Mouse (Mus musculus): ENCODE data around the gene Setd5. TPM values are rescaled to one million over a fixed set of nuclear protein-coding genes. Genes with fewer than 3 reads are reported as not detected.

Setd5 gene
- polyA plus RNA-seq, 1 experiment from 2014 or later: 58.7 TPM

DNA sequence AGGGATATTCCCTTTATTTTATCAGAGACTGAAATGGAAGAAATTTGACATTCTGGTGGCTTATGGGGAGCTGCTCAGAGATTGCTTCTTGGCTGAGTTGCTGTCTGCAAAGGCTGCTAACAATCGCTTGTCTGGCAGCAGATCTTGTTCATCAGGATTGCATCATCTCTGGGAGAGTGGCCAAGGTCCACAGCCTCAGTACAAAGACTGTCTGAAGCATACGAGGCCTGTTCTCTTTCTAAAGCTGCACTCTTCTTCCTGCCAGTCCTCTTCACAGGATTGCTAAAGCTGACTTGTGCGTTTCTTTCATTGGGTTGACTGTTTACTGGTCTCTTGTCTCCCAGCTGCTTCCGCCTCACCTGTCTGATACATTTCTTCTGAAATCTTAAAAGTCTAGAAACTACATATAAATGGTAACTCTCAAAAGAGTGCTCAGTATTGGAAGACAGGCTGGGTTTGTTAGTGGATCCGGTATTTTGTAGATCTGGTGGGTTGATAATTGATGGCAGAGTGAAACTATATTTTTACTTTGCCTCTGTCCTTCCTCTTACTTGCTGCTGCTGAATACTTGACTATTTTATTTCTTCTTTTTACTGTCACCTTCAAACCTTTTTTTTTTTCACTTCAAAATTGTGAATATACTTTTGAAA, 22.6 kb downstream of the Setd5 start:
- no peaks in the 10 kb centered on the region for H3K9me3 ChIP-seq (ENCODE audit: control insufficient read depth, low read length)
- H3K4me3 ChIP-seq (replicated peaks; ENCODE audit: low read length): no peak overlapping the region
- peaks cover 9% of the 10 kb centered on the region; the same call in 1 of the 2 replicates for H3K4me1 ChIP-seq (replicated peaks; ENCODE audit: control insufficient read depth, insufficient read depth, low read length)
- H3K27me3 ChIP-seq (ENCODE audit: control insufficient read depth, insufficient read depth, low read length): no peaks in the 10 kb centered on the region
- H3K4me2 ChIP-seq (replicated peaks): peak overlapping the region; percentile 17; the same call in 1 of the 2 replicates
- ATAC-seq (ENCODE audit: low FRiP score) (peak; percentile 82; the same call in 1 of the 2 replicates), DNase-seq (ENCODE audit: low spot score) (peak; percentile 77)
- H3K9ac ChIP-seq: peak overlapping the region; percentile 35; the same call in 1 of the 2 replicates
- H3K36me3 ChIP-seq (replicated peaks; ENCODE audit: control insufficient read depth, insufficient read depth): no peaks in the 10 kb centered on the region
- WGBS: 37% methylated on average over 5 of the region's 5 CpGs
- peak overlapping the region; percentile 82 for H3K27ac ChIP-seq

DNA sequence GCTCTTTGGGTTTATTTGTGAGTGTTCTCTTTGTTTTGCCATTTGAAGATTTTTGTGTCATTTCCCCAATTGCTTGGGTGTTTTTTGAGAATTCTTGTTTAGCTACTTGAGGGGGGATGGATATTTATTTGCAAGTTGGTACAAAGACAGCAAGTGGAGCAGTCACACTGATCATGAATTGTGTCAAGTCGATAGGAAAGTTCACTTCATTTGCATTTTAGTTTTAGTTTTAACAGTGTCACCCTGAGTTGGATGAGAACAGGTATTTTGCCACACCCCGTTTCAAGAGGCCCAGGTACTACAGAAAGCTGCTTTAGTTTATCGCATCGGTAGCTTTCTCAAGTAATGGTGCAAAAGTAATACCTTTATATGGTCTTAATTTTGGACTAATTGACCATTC, 25.4 kb downstream of the Setd5 start:
- Histone ChIP-seq H3K36me3 (replicated peaks; ENCODE audit: control insufficient read depth, insufficient read depth) (peaks cover 9% of the 10 kb centered on the region; the same call in 1 of the 2 replicates), H3K4me3 (replicated peaks; ENCODE audit: low read length) (no peak overlapping the region), H3K9me3 (ENCODE audit: control insufficient read depth, low read length) (no peaks in the 10 kb centered on the region), H3K4me1 (replicated peaks; ENCODE audit: control insufficient read depth, insufficient read depth, low read length) (peaks cover 9% of the 10 kb centered on the region; the same call in 1 of the 2 replicates), H3K4me2 (replicated peaks) (no peak overlapping the region), H3K9ac (no peak overlapping the region), H3K27me3 (ENCODE audit: control insufficient read depth, insufficient read depth, low read length) (no peaks in the 10 kb centered on the region), H3K27ac (no peak overlapping the region)
- ATAC-seq (ENCODE audit: low FRiP score) (no peak), DNase-seq (ENCODE audit: low spot score) (no peak)
- WGBS: 78% methylated on average over 4 of the region's 4 CpGs

DNA sequence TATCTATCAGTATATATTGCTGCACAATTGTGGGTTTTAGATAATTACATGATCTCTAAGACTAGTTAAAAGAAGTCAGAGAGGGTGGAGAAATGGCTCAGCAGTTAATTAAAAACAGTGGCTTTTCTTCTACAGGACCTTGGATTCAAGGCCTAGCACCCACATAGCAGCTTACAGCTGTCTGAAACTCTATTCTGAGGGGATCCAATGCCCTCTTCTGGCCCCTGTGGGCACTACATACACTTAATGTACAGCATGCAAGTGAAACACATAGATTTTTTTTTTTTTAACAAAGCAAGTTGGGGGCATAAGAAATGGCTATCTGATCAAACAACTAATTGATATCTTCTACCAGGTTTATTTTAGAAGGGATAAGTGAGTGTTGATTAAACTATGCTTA, 26.6 kb downstream of the Setd5 start:
- Histone ChIP-seq H3K9ac (no peak overlapping the region), H3K27ac (no peak overlapping the region), H3K27me3 (ENCODE audit: control insufficient read depth, insufficient read depth, low read length) (no peaks in the 10 kb centered on the region), H3K9me3 (ENCODE audit: control insufficient read depth, low read length) (no peaks in the 10 kb centered on the region), H3K4me1 (replicated peaks; ENCODE audit: control insufficient read depth, insufficient read depth, low read length) (peaks cover 9% of the 10 kb centered on the region; the same call in 1 of the 2 replicates), H3K4me3 (replicated peaks; ENCODE audit: low read length) (no peak overlapping the region), H3K36me3 (replicated peaks; ENCODE audit: control insufficient read depth, insufficient read depth) (peaks cover 9% of the 10 kb centered on the region; the same call in 1 of the 2 replicates), H3K4me2 (replicated peaks) (no peak overlapping the region)
- DNase-seq (ENCODE audit: low spot score) (peak; percentile 45), ATAC-seq (ENCODE audit: low FRiP score) (no peak)

DNA sequence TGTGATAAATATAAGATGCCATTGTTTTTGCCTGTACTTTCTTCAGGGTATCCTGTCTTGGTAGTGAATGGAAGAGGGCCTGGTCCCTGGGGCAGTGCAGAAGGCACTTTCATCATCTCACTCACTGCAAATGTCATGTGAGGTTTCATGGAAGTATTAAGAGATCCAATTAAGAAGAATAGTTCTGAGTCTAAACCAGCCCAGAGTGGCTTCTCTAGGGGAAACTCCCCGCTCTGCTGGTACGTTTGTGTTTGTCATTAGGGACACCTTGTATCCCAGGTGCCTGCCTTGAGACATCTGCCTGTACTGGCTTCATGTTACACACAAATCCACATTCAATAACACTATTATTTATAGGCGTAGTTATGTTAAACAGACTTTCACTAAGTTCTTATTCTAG, 32.2 kb downstream of the Setd5 start:
- H3K27me3 ChIP-seq (ENCODE audit: control insufficient read depth, insufficient read depth, low read length): no peaks in the 10 kb centered on the region
- WGBS: 91% methylated on average over 3 of the region's 3 CpGs
- no peaks in the 10 kb centered on the region for H3K9me3 ChIP-seq (ENCODE audit: control insufficient read depth, low read length)
- H3K4me3 ChIP-seq (replicated peaks; ENCODE audit: low read length): no peak overlapping the region
- no peak overlapping the region for H3K9ac ChIP-seq
- peaks cover 61% of the 10 kb centered on the region for H3K36me3 ChIP-seq (replicated peaks; ENCODE audit: control insufficient read depth, insufficient read depth)
- ATAC-seq (ENCODE audit: low FRiP score): no peak
- DNase-seq (ENCODE audit: low spot score): no peak
- H3K4me2 ChIP-seq (replicated peaks): no peak overlapping the region
- H3K4me1 ChIP-seq (replicated peaks; ENCODE audit: control insufficient read depth, insufficient read depth, low read length): no peaks in the 10 kb centered on the region
- H3K27ac ChIP-seq: no peak overlapping the region

DNA sequence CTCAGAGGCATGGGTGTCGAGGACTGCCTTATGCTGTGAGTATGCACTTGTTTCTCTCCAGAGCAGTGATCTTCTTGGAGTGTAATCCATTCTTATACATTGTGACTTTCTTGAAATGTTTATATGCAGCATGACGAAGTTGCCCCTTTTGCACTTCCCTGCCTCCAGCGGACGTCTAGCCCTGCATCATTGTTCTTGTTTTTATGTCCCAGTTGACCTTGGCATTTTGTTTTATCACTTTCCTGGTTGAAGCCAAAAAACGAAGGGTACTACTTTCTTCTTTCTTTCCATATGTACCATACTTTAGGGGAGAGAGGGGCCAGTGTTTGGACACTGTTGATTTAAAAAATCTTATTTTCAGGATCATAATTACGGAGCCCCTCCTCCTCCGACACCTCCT, 32.8 kb downstream of the Setd5 start:
- ATAC-seq (ENCODE audit: low FRiP score) (no peak), DNase-seq (ENCODE audit: low spot score) (no peak)
- Histone ChIP-seq H3K27me3 (ENCODE audit: control insufficient read depth, insufficient read depth, low read length) (no peaks in the 10 kb centered on the region), H3K36me3 (replicated peaks; ENCODE audit: control insufficient read depth, insufficient read depth) (peaks cover 67% of the 10 kb centered on the region), H3K9ac (no peak overlapping the region), H3K27ac (no peak overlapping the region), H3K4me3 (replicated peaks; ENCODE audit: low read length) (no peak overlapping the region), H3K4me2 (replicated peaks) (no peak overlapping the region), H3K9me3 (ENCODE audit: control insufficient read depth, low read length) (no peaks in the 10 kb centered on the region), H3K4me1 (replicated peaks; ENCODE audit: control insufficient read depth, insufficient read depth, low read length) (no peaks in the 10 kb centered on the region)
- 91% methylated on average over 7 of the region's 7 CpGs for WGBS

DNA sequence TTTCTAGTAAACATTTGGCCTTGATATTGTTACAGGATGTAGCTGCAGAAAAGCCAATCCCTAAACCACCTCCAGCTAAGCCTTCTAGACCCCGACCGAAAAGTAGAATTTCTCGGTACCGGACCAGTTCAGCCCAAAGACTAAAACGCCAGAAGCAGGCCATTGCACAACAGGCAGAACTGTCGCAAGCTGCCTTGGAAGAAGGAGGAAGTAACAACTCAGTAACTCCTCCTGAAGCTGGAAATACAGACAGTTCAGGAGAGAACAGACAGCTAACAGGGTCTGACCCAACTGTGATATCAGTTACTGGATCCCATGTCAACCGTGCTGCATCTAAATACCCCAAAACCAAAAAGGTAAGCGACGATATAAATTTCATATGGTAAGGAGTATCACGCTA, 43.6 kb downstream of the Setd5 start:
- Histone ChIP-seq H3K27ac (no peak overlapping the region), H3K4me3 (replicated peaks; ENCODE audit: low read length) (no peak overlapping the region), H3K27me3 (ENCODE audit: control insufficient read depth, insufficient read depth, low read length) (no peaks in the 10 kb centered on the region), H3K4me2 (replicated peaks) (no peak overlapping the region), H3K36me3 (replicated peaks; ENCODE audit: control insufficient read depth, insufficient read depth) (peaks cover 91% of the 10 kb centered on the region), H3K9ac (no peak overlapping the region), H3K9me3 (ENCODE audit: control insufficient read depth, low read length) (no peaks in the 10 kb centered on the region), H3K4me1 (replicated peaks; ENCODE audit: control insufficient read depth, insufficient read depth, low read length) (no peaks in the 10 kb centered on the region)
- DNase-seq (ENCODE audit: low spot score): no peak
- 96% methylated on average over 10 of the region's 10 CpGs for WGBS
- no peak for ATAC-seq (ENCODE audit: low FRiP score)

DNA sequence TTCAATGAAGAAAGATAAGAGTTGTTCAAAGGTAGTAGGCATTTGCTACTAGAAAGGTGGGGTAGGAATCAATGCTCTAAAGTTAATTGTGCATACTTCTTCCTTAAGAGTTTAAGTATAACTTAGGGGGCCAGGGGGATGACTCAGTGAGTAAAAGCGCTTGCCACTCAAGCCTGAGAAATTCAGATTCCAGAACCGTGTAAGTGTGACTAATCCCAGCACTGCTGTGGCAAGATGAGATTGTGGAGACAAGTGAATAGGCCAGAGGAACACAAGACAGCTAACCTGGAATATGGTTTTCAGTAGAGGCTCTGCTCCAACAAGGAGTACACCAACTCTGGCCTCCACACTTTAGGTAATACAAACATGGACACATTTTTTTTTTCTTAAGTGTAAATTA, 56.2 kb downstream of the Setd5 start:
- no peaks in the 10 kb centered on the region for H3K4me1 ChIP-seq (replicated peaks; ENCODE audit: control insufficient read depth, insufficient read depth, low read length)
- no peak overlapping the region for H3K4me2 ChIP-seq (replicated peaks)
- WGBS: 78% methylated on average over 2 of the region's 2 CpGs
- H3K36me3 ChIP-seq (replicated peaks; ENCODE audit: control insufficient read depth, insufficient read depth): peaks cover 79% of the 10 kb centered on the region
- DNase-seq (ENCODE audit: low spot score) (no peak), ATAC-seq (ENCODE audit: low FRiP score) (no peak)
- H3K9ac ChIP-seq: no peak overlapping the region
- no peaks in the 10 kb centered on the region for H3K9me3 ChIP-seq (ENCODE audit: control insufficient read depth, low read length)
- no peak overlapping the region for H3K27ac ChIP-seq
- H3K27me3 ChIP-seq (ENCODE audit: control insufficient read depth, insufficient read depth, low read length): no peaks in the 10 kb centered on the region
- H3K4me3 ChIP-seq (replicated peaks; ENCODE audit: low read length): no peak overlapping the region

DNA sequence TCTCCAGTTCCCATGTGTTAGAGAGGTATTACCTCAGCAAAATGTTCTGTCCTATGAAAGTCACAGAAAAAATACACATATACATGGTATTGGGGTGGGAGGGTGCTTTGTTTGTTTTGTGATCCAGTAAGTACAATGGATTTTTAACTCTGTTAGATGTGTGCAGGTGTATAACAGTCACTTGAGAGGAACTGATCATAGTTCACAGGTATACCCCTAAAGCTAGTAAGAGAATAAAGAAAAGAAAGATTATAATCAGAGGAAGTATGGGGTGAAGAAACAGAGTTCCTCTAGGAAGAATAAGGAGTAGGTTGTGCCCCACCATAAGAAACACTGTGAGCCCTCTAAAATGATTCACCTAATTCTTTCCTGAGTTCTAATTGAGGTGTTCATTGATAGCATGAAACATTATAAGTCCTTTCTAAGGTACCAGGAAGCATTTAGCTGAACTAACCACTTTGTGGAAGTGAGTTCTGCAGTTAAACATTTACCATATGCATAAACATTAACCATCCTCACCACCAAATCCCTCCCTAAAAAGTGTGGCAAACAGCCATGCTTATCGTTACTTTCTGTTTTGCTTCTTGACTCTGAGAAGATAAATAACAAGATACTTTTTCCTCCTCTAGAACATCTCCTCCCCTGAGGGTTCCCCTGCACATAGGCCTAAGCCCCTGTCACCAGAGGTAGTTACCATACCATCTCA, 64.4 kb downstream of the Setd5 start:
- Histone ChIP-seq H3K9ac (no peak overlapping the region), H3K4me3 (replicated peaks; ENCODE audit: low read length) (no peak overlapping the region), H3K4me2 (replicated peaks) (no peak overlapping the region), H3K36me3 (replicated peaks; ENCODE audit: control insufficient read depth, insufficient read depth) (peaks cover 86% of the 10 kb centered on the region), H3K27ac (no peak overlapping the region), H3K27me3 (ENCODE audit: control insufficient read depth, insufficient read depth, low read length) (no peaks in the 10 kb centered on the region), H3K9me3 (ENCODE audit: control insufficient read depth, low read length) (no peaks in the 10 kb centered on the region), H3K4me1 (replicated peaks; ENCODE audit: control insufficient read depth, insufficient read depth, low read length) (no peaks in the 10 kb centered on the region)
- WGBS: 71% methylated on average over 1 of the region's 1 CpGs
- no peak for ATAC-seq (ENCODE audit: low FRiP score)
- no peak for DNase-seq (ENCODE audit: low spot score)

DNA sequence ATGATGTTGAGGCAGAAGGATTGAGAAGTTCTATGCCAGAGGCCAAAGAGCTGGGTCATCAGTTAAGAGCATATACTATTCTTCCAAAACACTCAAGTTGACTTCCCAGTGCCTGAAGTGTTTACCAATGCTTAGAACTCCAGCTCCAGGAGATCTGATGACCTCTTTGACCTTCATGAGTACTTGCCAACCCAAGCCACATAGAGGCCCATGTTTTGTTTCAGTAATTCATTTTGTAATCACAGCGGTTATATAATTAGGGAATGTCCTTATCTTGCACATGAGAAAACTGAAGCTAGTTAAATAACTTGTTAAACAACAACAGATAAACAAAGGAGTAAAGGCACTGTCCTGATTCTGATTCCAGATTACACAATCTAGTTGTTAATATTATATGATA, 67.6 kb downstream of the Setd5 start:
- Histone ChIP-seq H3K4me1 (replicated peaks; ENCODE audit: control insufficient read depth, insufficient read depth, low read length) (no peaks in the 10 kb centered on the region), H3K9ac (no peak overlapping the region), H3K4me2 (replicated peaks) (no peak overlapping the region), H3K4me3 (replicated peaks; ENCODE audit: low read length) (no peak overlapping the region), H3K9me3 (ENCODE audit: control insufficient read depth, low read length) (no peaks in the 10 kb centered on the region), H3K27me3 (ENCODE audit: control insufficient read depth, insufficient read depth, low read length) (no peaks in the 10 kb centered on the region), H3K36me3 (replicated peaks; ENCODE audit: control insufficient read depth, insufficient read depth) (peaks cover 87% of the 10 kb centered on the region), H3K27ac (no peak overlapping the region)
- 94% methylated on average over 1 of the region's 1 CpGs for WGBS
- ATAC-seq (ENCODE audit: low FRiP score) (no peak), DNase-seq (ENCODE audit: low spot score) (no peak)
